Mouse (Mus musculus) lung, postnatal 14 days (tissue): ENCODE measurements around the gene Col24a1.
"Not testable (repeated sequence)": the region's sequence is repeated elsewhere in the genome, so short reads cannot be mapped to it uniquely, and the experiment has no call there.

ENCODE experiments used
- DNase-seq: peaks from one replicate; pipeline ENCODE4 v3.0.0; 2021

Col24a1 gene

DNA sequence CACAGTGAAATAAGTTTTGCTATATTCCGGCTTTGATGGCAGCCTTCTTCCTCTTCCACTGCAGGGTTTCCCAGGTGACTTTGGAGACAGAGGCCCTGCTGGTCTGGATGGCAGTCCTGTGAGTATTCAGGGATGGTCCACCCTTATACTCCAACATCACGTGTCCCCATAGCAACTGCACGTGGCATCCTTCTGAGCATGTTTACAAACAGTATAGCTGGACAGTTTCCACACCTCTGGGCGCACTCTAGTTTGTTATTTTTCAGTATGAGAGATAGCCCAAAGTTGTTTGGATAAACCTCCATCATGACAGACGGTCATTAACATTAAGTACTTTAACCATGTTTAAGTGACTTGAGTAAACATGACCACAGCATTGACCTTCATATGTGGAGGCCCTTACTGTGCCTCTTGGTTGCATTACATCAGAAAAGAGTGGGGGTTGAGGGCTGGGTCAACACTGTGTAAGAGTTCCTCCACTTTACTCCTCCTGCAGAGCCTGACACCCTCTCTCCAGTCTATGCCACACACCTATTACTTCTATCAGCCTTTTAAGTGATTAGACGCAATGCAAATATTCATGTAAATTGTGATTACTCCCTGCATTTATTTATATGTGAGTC, 64.7 kb downstream of the Col24a1 start:
- no peak for DNase-seq

DNA sequence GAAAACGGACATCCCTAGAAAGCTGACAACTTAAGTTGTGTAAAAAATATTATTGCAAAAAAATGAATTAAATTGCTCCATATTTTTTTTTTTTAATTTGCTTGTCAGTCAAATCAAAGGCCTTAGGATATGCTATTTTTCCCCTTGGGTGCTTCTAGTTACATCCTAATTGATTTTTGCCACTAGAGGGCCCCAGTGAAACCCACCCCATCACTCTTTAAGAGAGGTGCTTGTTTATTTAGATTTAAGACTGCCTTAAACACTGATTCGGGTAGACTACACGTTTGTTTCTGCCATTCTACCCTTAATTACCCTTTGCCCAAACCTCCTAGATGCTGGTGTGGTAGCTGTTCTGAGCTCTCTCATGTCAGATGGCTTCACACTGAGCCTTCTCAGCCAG, 73.0 kb downstream of the Col24a1 start:
- DNase-seq = peak; percentile 7

DNA sequence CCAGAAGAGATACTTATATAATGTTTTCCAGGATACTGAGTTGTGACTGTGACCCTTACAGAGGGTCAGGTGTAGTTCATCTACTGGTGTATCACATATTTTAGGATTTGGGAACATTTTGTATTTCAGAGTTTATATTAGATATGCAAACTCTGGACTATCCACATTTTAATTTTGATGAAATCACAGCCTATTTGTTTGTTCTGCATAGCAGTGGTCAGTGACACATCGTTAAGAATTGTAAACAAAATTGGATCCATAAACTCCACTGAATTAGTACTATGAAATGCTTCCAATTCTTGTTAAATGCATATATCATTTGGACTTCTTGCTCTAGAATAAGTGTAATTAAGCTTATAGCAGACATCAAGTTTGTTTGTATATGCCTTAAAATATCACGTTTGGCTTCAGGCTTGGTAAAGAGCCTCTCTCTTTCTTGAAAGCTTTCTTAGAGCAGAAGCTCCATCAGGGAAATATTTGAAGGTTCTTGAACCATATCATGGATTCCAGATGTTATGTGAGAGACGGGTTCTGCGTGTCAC, 75.0 kb downstream of the Col24a1 start:
- no peak for DNase-seq

DNA sequence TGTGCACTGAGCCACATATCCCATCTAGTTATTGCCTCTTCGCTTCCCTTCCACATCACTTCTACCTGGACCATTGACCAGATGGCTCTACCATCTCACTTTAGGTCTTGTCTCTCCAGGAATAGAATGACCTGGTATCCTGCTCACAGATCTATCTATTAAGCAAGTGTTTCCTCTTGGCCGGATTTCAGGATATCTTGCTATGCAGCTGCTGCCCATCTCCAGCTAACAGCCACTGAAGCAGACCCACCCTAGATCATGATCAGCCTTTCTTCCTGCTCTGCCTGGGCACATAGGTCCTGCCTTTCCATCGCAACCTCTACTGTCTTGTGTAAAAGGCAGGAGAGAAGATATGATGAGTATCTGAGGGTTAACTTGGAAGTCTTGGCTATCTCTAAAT, 84.0 kb downstream of the Col24a1 start:
- no peak for DNase-seq

DNA sequence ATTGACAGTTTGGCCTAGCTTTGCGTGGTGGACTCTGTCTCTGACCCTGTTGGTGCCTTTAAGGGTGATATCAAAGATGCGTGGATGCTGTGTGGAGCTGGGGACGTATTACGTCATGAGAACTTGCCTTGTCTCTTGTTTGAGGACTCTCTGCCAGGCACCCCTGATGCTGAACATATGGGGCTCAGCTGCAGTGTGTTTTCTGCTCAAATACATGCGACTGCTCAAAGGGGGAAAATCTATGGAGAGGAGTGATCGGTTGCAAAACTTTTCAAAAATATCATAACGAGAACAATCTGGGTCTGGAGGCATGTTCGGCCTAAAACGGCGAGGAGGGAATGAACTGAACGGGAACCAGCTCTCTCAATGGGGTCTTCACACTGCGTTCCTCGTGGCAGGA, 90.8 kb downstream of the Col24a1 start:
- no peak for DNase-seq

DNA sequence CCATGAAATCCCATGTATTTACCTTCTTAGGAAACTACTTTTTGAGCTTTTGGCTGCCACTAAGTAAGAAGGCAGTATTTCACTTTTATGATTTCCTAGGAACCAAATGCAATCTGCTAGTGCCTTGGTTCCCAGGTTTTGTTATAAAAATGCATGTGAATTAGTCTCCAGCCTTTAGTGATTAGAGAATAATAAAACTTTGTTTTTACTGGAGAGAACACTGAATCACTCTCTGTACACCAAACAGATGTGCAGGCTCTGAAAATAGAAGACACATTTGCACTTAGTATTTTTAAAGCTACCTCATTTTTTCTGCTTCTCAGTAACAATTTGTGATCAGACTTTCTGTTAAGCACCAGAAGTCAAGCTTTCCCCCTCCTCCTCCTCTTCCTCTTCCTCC, 94.2 kb downstream of the Col24a1 start:
- no peak for DNase-seq

DNA sequence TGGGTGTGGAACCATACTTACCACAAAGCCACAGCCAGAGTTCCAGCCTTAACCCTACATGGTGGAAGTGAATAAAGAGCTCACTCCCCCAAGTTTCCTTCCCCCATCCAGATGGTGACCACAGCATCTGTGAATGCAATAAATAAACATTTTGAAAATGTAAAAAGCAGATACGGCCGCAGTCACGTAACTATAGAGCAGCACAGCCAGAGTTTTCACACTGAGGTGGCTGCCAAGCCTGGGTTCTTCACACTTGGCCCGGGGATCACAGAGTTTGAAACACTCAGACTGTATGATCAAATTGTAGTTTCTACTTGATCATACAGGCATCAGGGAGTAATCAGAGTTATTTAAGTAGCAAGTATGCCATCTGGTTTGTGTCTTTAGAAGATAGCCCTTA, 98.4 kb downstream of the Col24a1 start:
- DNase-seq = no peak

DNA sequence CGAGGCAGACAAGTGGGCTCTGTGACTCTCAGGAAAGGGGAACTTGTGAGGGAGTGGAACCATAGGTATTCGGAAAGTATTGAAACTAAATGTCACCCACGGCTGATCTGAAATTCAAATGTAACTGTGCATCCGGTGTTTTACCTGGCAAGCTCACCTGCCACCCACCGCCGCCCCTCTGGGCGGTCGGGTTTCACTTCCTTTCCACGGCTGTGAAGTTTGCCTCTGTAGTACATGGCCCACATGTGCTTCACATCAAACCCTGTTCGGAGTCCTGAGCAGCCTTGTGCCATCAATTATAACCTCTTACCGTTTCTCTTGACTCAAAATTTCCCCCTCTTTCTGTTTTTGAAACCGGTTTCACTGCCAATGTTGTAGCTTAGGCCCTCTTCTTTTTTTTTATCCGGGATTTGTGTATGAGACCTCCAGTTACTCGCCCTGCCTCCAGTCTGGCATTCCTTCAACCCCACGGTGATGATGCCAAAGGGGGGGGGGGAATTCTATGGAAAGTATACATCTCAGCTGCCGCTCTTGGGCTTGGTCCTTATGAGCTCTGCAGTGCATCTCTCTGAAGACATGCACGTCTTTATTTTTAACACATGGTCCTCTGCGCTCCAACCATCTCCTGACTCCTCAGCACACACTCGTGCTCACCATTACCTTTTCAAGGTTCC, 99.9 kb downstream of the Col24a1 start:
- no peak for DNase-seq

DNA sequence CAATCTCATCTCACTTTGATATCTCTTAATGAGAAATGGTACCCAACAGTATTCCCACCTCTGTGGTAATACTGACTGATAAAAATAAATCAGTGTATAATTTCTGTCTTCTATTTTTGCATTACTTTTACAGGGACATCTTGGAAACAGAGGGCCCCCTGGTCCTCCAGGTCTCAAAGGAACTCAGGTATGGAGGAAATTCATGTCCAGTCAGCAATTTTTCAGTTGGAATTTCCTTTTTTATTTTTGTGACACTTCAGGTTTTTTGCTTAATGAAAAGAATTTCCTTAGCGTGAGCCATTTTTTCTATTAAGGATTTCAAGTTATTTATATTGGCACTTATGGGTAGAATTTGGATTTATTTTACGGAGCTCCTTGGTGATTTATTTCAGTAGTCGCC, 106.9 kb downstream of the Col24a1 start:
- DNase-seq = no peak

DNA sequence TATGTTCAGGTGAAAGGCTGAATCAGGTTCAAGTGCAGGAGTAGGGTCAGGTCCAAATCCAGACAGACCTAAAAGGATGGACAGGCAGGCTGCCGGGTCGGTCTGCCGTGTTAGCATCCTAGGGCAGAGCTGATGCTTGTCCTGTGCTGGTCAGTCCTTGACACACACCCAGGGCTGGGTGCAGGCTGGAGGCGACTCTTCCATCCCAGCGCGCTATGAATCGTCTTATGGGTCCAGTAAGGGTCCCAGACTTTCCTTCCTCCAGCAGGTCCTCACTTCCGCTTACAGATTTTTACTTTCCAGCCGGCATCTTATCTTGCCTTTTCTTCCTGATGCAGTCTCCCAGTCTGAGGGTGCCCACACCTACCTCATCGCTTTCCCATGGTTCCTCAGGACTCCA, 110.0 kb downstream of the Col24a1 start:
- no peak for DNase-seq

DNA sequence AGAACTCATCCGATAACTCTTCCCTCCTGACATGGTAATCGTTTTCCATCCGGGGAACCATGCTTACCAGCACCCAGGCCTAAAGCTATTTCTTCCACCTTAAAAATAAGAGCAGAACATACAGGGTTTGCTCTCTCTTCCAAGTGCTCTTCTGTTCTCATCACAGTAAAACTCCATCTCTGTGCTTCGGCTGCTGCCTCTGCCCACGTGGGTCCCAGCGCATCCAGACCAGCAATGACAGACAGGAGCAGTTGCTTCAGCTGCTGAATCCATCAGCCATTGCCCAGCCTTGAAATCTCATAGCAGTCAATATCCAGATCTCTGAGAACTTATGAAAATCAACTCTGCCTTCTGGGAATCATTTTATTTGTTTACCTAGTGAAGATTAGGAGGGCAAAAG, 110.7 kb downstream of the Col24a1 start:
- DNase-seq = no peak

DNA sequence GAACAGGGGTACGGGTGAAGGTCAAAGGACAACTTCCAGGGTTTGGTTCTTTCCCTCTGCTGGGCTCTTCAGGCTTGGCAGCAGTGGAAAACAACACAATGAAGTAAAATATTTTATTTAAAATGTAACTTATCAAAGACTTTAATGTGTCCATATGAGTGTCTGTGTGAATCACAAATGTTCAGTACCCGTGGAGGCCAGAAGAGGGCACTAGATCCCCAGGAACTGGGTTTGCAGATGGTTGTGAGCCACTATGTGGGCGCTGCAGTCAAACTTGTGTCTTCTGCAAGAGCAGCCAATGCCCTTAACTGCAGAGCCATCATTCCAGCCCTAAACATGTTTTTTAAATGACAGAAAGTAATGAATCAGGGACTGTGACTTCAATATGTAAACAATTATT, 115.8 kb downstream of the Col24a1 start:
- peak; percentile 21 for DNase-seq

DNA sequence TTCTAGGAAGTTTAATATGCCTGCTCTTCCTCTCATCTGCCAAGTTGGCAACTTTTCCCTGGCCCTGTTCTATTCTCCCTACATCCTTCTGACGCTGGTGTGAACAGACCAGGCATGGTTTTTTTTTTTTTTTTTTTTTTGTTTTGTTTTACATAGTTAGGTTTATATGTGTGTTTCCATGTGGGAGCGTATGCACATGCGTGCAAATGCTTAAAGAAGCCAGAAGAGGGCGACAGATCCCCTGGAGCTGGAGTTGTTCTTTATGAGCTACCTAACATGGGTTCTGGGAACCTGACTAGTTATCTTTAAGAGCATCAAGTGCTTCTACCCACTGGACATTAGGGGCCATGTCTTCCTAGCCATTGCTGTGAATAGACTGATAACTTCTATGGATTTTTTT, 119.9 kb downstream of the Col24a1 start:
- DNase-seq = no peak

DNA sequence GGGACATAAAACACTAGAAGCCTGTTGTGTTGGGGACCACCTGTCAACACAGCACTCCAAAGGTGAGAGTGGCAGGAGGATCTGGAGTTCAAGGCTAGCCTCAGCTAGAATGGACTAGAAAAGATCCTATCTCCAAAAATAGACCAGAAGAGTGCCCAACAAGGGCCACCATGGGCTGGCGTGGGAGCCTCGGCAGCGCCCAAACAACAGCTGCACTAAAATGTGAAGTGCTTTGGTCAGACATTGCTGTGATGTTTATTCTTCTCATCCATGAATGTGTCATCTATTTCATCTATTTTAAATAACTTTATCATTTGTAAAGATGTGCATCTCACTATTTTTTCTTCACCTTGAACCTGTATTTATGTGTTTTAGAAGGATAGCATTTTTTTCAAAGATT, 122.1 kb downstream of the Col24a1 start:
- DNase-seq = no peak

DNA sequence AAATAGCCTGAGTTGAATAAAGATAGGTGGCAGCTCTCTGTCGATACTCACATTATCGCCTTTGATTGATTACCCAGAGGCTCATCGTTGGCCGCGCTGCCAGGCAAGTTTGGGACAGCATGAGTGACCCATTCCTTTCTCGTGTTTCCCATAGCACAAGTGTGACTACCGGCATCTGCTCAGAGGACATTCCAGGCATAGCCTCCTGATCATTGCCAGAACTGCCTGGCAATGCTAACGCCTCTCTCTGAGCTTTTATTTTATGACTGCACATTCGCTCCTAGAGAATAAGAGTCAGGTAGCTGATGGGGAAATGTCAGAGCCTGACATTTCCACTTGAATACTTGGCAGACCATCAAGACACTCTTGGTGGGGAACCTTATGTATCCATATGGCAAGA, 125.5 kb downstream of the Col24a1 start:
- peak; percentile 4 for DNase-seq

DNA sequence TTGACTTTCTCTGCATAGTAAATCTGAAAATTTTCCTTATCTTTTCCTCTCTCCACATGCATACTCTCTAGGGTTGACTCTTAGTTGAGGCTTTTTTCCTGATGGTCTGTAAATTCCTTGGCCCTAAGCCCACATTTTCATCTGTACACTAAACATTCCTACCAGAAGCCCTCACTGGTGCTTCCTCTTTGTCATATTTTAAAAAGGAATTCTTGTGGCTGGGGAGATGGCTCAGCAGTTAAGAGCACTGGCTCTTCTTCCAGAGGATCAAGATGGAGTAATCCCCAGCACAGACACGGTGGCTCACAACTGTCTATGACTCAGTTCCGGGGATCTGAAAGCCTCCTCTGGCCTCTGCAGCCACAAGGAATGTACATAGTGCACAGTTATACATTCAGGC, 128.1 kb downstream of the Col24a1 start:
- DNase-seq = no peak

DNA sequence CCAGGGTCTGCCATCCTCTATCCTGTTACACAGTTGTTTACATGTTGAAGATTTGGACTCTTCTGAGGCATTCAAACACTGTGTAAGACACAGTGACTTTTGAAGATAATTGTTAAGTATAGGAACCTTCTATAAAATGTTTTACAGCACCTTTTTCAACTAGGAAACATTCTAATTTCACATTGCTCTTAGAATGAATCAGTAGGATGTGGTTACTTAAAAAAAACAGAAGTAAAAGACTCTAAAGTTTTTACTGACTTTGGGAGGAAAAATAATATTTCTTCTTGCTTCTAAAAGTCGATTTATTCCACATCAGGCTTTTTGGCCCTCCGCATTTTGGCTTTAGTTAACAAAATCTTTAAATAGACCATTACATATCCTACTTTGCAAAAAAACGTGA, 129.8 kb downstream of the Col24a1 start:
- DNase-seq = no peak

DNA sequence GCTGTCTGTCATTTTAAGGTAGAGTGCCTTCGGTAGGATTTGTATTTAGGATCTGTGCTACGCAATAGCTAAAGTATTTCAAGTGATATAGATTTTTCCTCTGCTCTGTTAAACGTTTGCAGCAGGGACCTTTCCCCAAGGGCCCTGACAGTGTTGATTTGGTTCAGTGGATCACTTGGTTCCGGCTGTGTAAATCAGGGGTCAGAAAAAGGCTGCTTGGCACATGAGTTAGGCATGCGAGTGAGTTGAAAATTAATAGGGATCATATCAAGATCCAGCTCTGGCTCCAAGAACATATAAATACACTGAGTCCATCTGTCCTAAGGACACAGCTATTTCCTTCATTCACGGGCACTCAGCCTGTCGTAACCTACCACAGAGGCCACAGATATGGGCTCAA, 146.1 kb downstream of the Col24a1 start:
- no peak for DNase-seq

DNA sequence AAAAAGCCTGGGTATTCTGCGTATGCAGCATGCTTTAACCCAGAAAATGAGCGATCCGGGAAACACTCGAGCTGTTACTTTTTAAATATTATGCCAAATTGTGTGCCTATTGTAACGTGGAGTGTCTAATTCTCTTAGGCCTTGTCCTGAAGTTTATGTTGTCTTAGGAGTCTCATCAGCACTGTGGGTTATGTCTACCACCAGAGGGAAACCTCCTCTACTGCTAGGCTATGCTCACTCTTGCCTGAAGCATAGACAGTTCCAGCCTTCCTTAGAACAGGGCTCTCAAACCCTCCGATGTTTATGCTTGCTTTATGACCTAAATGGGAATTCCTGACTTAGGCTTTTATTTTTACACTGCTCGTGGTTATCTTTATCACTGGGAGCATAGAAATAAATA, 146.8 kb downstream of the Col24a1 start:
- no peak for DNase-seq

DNA sequence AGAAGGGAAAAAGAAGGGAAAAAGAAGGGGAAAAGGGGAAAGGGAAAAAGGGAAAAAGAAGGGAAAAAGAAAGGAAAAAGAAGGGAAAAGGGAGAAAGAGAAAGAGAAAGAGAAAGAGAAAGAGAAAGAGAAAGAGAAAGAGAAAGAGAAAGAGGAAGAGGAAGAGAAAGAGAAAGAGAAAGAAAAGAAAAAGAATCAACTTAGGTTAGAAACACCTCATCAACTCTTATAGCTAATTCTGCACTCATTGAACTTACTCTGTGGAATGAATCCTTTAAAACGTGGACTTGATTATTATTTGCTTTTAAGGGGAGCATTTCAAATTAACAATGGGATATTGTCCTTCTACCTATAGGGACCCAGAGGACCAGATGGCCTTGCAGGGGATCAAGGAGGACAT, 148.7 kb downstream of the Col24a1 start:
- DNase-seq = no peak

DNA sequence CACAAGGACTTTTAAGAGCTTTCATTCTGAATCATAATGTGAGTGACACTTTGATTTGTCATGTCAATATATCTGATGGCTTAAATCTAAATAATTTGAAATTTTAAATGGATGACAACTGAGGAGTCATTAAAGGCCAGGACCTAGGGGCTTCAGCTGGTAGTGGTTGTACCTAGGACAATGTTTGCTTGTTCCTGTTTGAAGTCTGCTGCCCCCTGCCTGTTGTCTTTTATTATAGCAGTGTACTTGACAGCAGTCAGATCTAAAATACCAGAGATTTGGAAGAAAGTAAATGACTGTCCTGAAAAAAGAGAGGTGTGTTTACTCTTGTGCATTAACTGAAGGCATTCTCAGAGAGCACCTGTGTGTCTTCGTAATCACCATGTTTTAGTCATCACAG, 150.0 kb downstream of the Col24a1 start:
- DNase-seq = peak; percentile 43

DNA sequence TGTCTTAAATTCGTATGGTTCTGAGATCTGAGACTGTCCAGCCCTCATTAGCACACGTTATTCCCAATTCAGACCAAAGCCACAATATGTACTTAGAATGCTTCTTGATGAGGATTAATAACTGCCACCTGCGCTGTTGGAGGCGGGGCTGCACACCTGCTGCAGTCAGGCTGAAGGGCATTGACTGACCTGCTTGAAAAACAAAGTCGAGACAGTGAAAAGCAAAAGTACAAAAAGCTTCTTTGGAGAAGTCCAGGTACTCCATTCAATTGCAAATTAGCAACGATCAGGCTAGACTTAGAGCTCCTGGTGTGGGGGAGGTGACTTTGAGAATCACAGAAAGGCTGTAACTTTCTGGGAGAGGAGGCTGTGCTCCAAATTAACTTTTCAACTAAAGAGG, 150.9 kb downstream of the Col24a1 start:
- DNase-seq = not testable (repeated sequence)

DNA sequence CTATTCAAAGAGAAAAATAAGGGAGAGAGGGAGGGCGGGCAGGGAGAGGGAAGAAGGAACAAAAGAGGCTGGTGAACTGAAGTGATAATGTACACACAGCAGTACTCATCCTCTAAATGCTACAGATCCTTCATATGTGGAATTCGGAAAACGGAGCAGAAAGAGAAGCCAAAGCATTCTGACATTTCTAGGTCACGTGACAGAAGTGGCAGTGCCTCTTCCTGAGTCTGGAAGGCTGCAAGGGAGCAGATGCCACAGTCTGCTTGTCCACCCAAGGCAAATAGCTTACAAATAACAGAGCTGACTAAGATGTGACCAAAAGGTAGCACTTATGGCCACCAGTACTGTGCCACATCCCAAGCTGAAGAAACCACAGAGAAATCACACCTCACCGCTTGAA, 164.8 kb downstream of the Col24a1 start:
- DNase-seq = no peak

DNA sequence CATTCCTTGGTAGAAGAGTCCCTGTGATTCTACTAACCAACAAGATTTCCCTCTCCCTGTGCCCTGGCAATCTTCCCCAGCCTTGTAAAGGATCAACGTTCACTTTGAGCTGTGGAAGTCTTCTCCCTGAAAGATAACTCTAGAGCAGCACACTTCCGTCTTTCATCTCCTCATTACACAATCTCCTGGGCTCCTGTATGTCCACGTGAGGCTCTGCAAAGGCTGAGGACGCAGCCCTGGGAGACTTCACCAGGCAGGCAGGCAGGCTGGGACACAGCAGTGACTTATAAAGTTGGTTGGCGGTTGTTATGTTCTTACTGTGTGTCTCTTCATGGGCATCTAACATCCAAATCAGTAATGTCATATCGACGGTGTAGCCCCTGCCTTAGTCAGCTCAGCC, 170.1 kb downstream of the Col24a1 start:
- DNase-seq = no peak

DNA sequence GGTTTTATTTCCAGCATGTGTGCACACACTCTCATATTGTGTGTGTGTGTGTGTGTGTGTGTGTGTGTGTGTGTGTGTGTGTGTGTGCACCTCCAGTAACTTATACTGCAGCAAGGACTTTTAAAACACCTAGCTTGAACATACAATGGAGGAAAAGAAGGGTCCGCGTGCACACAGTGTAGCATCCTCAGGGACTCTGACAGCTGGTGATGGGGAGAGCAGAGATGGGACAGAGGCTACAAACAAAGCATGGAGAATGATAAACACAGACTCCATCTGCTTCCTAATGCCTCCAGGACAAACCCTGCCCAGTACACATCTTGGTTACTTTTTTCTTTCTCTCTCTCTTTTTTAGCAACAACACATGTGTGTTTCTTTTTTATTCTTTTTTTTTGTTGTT, 171.5 kb downstream of the Col24a1 start:
- no peak for DNase-seq
